Mouse (Mus musculus): ENCODE measurements around the gene Nln.

DNA sequence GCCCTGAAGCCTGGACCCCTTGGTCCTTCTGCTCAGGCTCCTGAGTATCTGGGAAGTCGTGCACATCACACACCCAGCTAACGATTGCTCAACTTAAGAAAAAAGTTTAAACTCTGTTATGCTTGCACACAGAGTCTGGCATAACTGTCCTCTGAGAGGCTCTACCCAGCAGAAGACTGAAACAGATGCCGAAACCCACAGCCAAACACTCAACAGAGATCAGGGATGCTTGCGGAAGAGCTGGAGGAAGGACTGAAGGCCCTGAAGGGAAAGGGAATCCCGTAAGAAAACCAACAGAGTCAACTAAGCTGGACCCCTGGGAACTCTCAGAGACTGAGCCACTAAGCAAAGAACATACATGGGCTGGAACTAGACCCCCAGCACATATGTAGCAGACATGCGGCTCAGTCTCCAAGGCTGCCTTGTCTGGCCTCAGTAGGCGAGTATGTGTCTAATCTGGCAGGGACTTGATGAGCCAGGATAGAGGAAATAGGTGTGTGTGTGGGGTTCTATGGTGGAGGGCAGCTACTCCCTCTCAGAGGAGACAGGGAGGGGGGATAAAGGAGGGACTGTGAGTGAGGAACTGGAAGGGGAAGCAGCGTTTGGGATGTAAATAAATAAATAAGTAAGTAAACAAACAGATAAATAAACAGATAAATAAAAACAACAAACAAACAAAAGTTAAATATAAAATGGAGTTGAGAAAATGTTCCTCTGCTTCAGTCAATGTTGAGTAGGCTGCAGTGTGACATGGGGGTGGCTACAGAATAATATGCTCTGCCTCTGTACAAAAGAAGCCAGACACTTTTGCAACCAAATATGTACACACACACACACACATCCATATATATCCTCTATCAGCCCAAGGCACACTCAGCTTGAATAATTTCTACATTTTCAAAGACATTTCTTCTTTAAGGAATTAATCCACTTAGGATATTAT lies 116.0 kb downstream of the Nln start:
- TF ChIP-seq MYB (IDR thresholded peaks at IDR 0.05; ENCODE audit: low read depth, low read length): no peak
- no peak for TF ChIP-seq POLR2AphosphoS5 (IDR thresholded peaks at IDR 0.05; ENCODE audit: borderline replicate concordance, low read depth, low read length)
- TF ChIP-seq ZNF384 (IDR thresholded peaks at IDR 0.05; ENCODE audit: low read depth, low read length): no peak
- no peak for TF ChIP-seq CTCF (IDR thresholded peaks at IDR 0.05 in 2 of 3, conservative IDR thresholded peaks at IDR 0.05 in 1 of 3; ENCODE audit: control insufficient read depth in 1 of 3, insufficient read depth in 1 of 3, low read depth in 2 of 3, low read length in 3 of 3, poor library complexity in 1 of 3, severe bottlenecking in 1 of 3)
- TF ChIP-seq POLR2A (IDR thresholded peaks at IDR 0.05; ENCODE audit: control insufficient read depth in 1 of 2, insufficient read depth in 1 of 2, low read depth in 1 of 2, low read length in 2 of 2, poor library complexity in 1 of 2): no peak
- no peak for TF ChIP-seq E2F4 (IDR thresholded peaks at IDR 0.05; ENCODE audit: borderline replicate concordance, low read depth, low read length)
- TF ChIP-seq SMC3 (IDR thresholded peaks at IDR 0.05; ENCODE audit: low read depth, low read length): no peak
- no peak for TF ChIP-seq CHD2 (IDR thresholded peaks at IDR 0.05; ENCODE audit: low read length)
- no peak for TF ChIP-seq MAX (IDR thresholded peaks at IDR 0.05; ENCODE audit: low read length)
- no peak for TF ChIP-seq GATA1 (IDR thresholded peaks at IDR 0.05; ENCODE audit: low read depth, low read length)
- TF ChIP-seq EP300 (IDR thresholded peaks at IDR 0.05; ENCODE audit: low read depth in 1 of 2, low read length in 2 of 2): 0 out of 4 replicates have a peak, but pooled peaks of 1 of the 2 experiments have one; percentile 15
- no peak for TF ChIP-seq ZKSCAN1 (IDR thresholded peaks at IDR 0.05; ENCODE audit: low read depth, low read length)
- no peak for TF ChIP-seq ETS1 (IDR thresholded peaks at IDR 0.05; ENCODE audit: low read depth, low read length)

Measured in MEL (cell line).